24 mouse cellular contexts compared by ENCODE assay signal in genomic region chr7:130602804-130603203, GRCm38 (mm10). TPM values are rescaled to one million over a fixed set of nuclear protein-coding genes. Genes with fewer than 3 reads are reported as not detected.
DNase-seq lines count a peak whose midpoint lies in the region; ATAC-seq and TF ChIP-seq lines count a peak whose summit lies in the region.
"Had no signal": no experiment of that assay in that cellular context is flagged by ENCODE, and none has a peak within 500 bp of the region (broad histone marks: within the 10 kb centered on the region; RNA-seq: fewer than 3 reads in every experiment).

No protein-coding gene starts in this region.

- peak overlapping the region; percentile 12; the same call in 1 of the 2 replicates for H3K27ac ChIP-seq in gastrocnemius, adult 2 months
- H3K27ac ChIP-seq in intestine, embryonic 16.5 days (ENCODE audit: low read length), result no peak overlapping the region
- no peak overlapping the region for H3K27ac ChIP-seq in intestine, embryonic 15.5 days
- H3K27ac ChIP-seq in kidney, adult 2 months (ENCODE audit: insufficient read depth, low read depth, low read length), result peak overlapping the region; percentile 6; the same call in 1 of the 2 replicates
- no peak overlapping the region for H3K27ac ChIP-seq in kidney, embryonic 15.5 days
- H3K27ac ChIP-seq in midbrain, embryonic 11.5 days (ENCODE audit: low read depth, low read length), result no peak overlapping the region
- H3K27ac ChIP-seq in midbrain, embryonic 14.5 days (replicated peaks; ENCODE audit: low read depth, low read length), result no peak overlapping the region
- H3K27ac ChIP-seq: embryonic facial prominence, embryonic 10.5 days; embryonic facial prominence, embryonic 12.5 days; forebrain, embryonic 13.5 days had no signal

- H3K36me3 ChIP-seq in intestine, embryonic 16.5 days (ENCODE audit: control insufficient read depth, insufficient read depth, low read length), result no peaks in the 10 kb centered on the region
- H3K36me3 ChIP-seq in intestine, embryonic 15.5 days, result no peaks in the 10 kb centered on the region
- H3K36me3 ChIP-seq in kidney, adult 2 months (ENCODE audit: control insufficient read depth, insufficient read depth, low read length), result no peaks in the 10 kb centered on the region; the same call in 1 of the 2 replicates
- no peaks in the 10 kb centered on the region for H3K36me3 ChIP-seq in kidney, embryonic 15.5 days
- H3K36me3 ChIP-seq in midbrain, embryonic 11.5 days (ENCODE audit: control insufficient read depth, insufficient read depth, low read length), result no peaks in the 10 kb centered on the region
- H3K36me3 ChIP-seq in midbrain, embryonic 14.5 days (ENCODE audit: control insufficient read depth, insufficient read depth, low read length), result no peaks in the 10 kb centered on the region
- H3K36me3 ChIP-seq: embryonic facial prominence, embryonic 10.5 days; embryonic facial prominence, embryonic 12.5 days; G1E had no signal

- 0 out of 2 replicates have a peak, but pooled peaks have one; percentile 36 for ATAC-seq in intestine, embryonic 16.5 days
- no peak for ATAC-seq in intestine, embryonic 15.5 days
- ATAC-seq in kidney, embryonic 15.5 days (replicated peaks; ENCODE audit: low FRiP score), result no peak
- ATAC-seq in midbrain, embryonic 11.5 days (ENCODE audit: low FRiP score), result no peak
- no peak for ATAC-seq in midbrain, embryonic 14.5 days (ENCODE audit: low FRiP score, low TSS enrichment)
- ATAC-seq: activated CD4-positive, CD25-positive, alpha-beta regulatory T cell, adult 4 months; CD4-positive, CD25-positive, alpha-beta regulatory T cell, adult 4 months; forebrain, embryonic 13.5 days; Patski had no signal

- WGBS in intestine, embryonic 16.5 days, result 74% methylated on average over 1 of the region's 1 CpGs
- 81% methylated on average over 1 of the region's 1 CpGs for WGBS in intestine, embryonic 15.5 days
- WGBS in kidney, adult 2 months, result 84% methylated on average over 1 of the region's 1 CpGs
- WGBS in kidney, embryonic 15.5 days, result 63% methylated on average over 1 of the region's 1 CpGs
- 81% methylated on average over 1 of the region's 1 CpGs for WGBS in midbrain, embryonic 11.5 days
- WGBS in midbrain, embryonic 14.5 days, result 89% methylated on average over 1 of the region's 1 CpGs

- H3K9me3 ChIP-seq in intestine, embryonic 16.5 days (ENCODE audit: control insufficient read depth, low read length), result no peaks in the 10 kb centered on the region
- H3K9me3 ChIP-seq in intestine, embryonic 15.5 days, result no peaks in the 10 kb centered on the region
- no peaks in the 10 kb centered on the region for H3K9me3 ChIP-seq in kidney, embryonic 15.5 days (replicated peaks)
- H3K9me3 ChIP-seq in midbrain, embryonic 11.5 days (ENCODE audit: control insufficient read depth, low read length), result no peaks in the 10 kb centered on the region
- H3K9me3 ChIP-seq in midbrain, embryonic 14.5 days (ENCODE audit: control insufficient read depth, low read length), result no peaks in the 10 kb centered on the region
- H3K9me3 ChIP-seq: embryonic facial prominence, embryonic 10.5 days; embryonic facial prominence, embryonic 12.5 days; forebrain, embryonic 13.5 days had no signal

- no peaks in the 10 kb centered on the region for H3K4me1 ChIP-seq in intestine, embryonic 16.5 days (ENCODE audit: control insufficient read depth, insufficient read depth, low read length)
- no peaks in the 10 kb centered on the region for H3K4me1 ChIP-seq in intestine, embryonic 15.5 days (replicated peaks)
- H3K4me1 ChIP-seq in kidney, adult 2 months (ENCODE audit: control insufficient read depth, insufficient read depth, low read length), result peaks cover 34% of the 10 kb centered on the region
- H3K4me1 ChIP-seq in kidney, embryonic 15.5 days, result peaks cover 4% of the 10 kb centered on the region; the same call in 1 of the 2 replicates
- H3K4me1 ChIP-seq in midbrain, embryonic 11.5 days (ENCODE audit: control insufficient read depth, insufficient read depth, low read length), result no peaks in the 10 kb centered on the region
- H3K4me1 ChIP-seq in midbrain, embryonic 14.5 days (ENCODE audit: control insufficient read depth, insufficient read depth, low read length), result peaks cover 3% of the 10 kb centered on the region; the same call in 1 of the 2 replicates
- H3K4me1 ChIP-seq: embryonic facial prominence, embryonic 12.5 days had no signal

- intact Hi-C loops in gastrocnemius, adult 2 months (cut with DNase I), result loop anchor here (10.0 kb wide), 1 partner anchor 68 kb away; no protein-coding TSS in a partner anchor

- TF ChIP-seq POLR2A in kidney, adult 2 months (IDR thresholded peaks at IDR 0.05; ENCODE audit: low read depth, low read length), result no peak

- no peak overlapping the region for H3K9ac ChIP-seq in intestine, embryonic 16.5 days (ENCODE audit: low read depth, low read length)
- H3K9ac ChIP-seq in intestine, embryonic 15.5 days, result no peak overlapping the region
- no peak overlapping the region for H3K9ac ChIP-seq in kidney, embryonic 15.5 days
- H3K9ac ChIP-seq in midbrain, embryonic 11.5 days (ENCODE audit: low read length), result no peak overlapping the region
- no peak overlapping the region for H3K9ac ChIP-seq in midbrain, embryonic 14.5 days (replicated peaks; ENCODE audit: low read length)
- H3K9ac ChIP-seq: embryonic facial prominence, embryonic 12.5 days; forebrain, embryonic 13.5 days had no signal

- H3K4me2 ChIP-seq in intestine, embryonic 16.5 days (ENCODE audit: low read depth, low read length), result no peak overlapping the region
- H3K4me2 ChIP-seq in intestine, embryonic 15.5 days (replicated peaks), result no peak overlapping the region
- no peak overlapping the region for H3K4me2 ChIP-seq in kidney, embryonic 15.5 days
- no peak overlapping the region for H3K4me2 ChIP-seq in midbrain, embryonic 11.5 days
- no peak overlapping the region for H3K4me2 ChIP-seq in midbrain, embryonic 14.5 days (ENCODE audit: low read length)
- H3K4me2 ChIP-seq: embryonic facial prominence, embryonic 12.5 days; forebrain, embryonic 13.5 days had no signal

- H3K27me3 ChIP-seq in intestine, embryonic 16.5 days (replicated peaks; ENCODE audit: control insufficient read depth, insufficient read depth, low read length), result no peaks in the 10 kb centered on the region
- no peaks in the 10 kb centered on the region for H3K27me3 ChIP-seq in intestine, embryonic 15.5 days (replicated peaks)
- H3K27me3 ChIP-seq in kidney, adult 2 months (replicated peaks; ENCODE audit: control insufficient read depth, insufficient read depth, low read length), result no peaks in the 10 kb centered on the region
- no peaks in the 10 kb centered on the region for H3K27me3 ChIP-seq in kidney, embryonic 15.5 days
- H3K27me3 ChIP-seq in midbrain, embryonic 11.5 days (ENCODE audit: control insufficient read depth, insufficient read depth, low read length), result no peaks in the 10 kb centered on the region
- no peaks in the 10 kb centered on the region for H3K27me3 ChIP-seq in midbrain, embryonic 14.5 days (ENCODE audit: control insufficient read depth, insufficient read depth, low read length)
- H3K27me3 ChIP-seq: embryonic facial prominence, embryonic 12.5 days; forebrain, embryonic 13.5 days; Patski had no signal

- no peak overlapping the region for H3K4me3 ChIP-seq in gastrocnemius, adult 2 months
- H3K4me3 ChIP-seq in intestine, embryonic 16.5 days (ENCODE audit: low read length), result no peak overlapping the region
- no peak overlapping the region for H3K4me3 ChIP-seq in intestine, embryonic 15.5 days (replicated peaks)
- H3K4me3 ChIP-seq in kidney, adult 2 months (ENCODE audit: insufficient read depth, low read depth, low read length), result no peak overlapping the region
- H3K4me3 ChIP-seq in kidney, embryonic 15.5 days (replicated peaks), result no peak overlapping the region
- no peak overlapping the region for H3K4me3 ChIP-seq in midbrain, embryonic 11.5 days (ENCODE audit: low read depth, low read length)
- no peak overlapping the region for H3K4me3 ChIP-seq in midbrain, embryonic 14.5 days (replicated peaks; ENCODE audit: low read depth, low read length)
- H3K4me3 ChIP-seq: embryonic facial prominence, embryonic 10.5 days; embryonic facial prominence, embryonic 12.5 days; forebrain, embryonic 13.5 days had no signal

- DNase-seq in gastrocnemius, adult 2 months, result no peak
- no peak for DNase-seq in gastrocnemius, adult 8-10 months (ENCODE audit: low spot score in 2 of 2)
- peak; percentile 50 for DNase-seq in kidney, adult 2 months
- DNase-seq in midbrain, embryonic 11.5 days (ENCODE audit: low spot score, missing footprints), result peak; percentile 61
- DNase-seq in midbrain, embryonic 14.5 days, result no peak
- DNase-seq: adrenal gland, adult 8-10 months; adrenal gland, postnatal 14 days; adrenal gland, postnatal 36 days; B cell, adult 2 months; cerebellum, adult 11-12 months; cerebellum, adult 2 months; cerebellum, adult 9-10 months; cerebellum, postnatal 10 days; cerebellum, postnatal 25 days had no signal

- no peak for TF ChIP-seq CTCF in gastrocnemius, adult 2 months (IDR thresholded peaks at IDR 0.05)
- no peak for TF ChIP-seq CTCF in kidney, adult 2 months (conservative IDR thresholded peaks at IDR 0.05; ENCODE audit: insufficient read depth, insufficient read length, low read depth, low read length)

RNA-seq across cellular contexts. Expression of gene Tacc2, which starts 25.6 kb away (rescaled TPM):
- 100 to 1,000 TPM; 515 to 576 TPM for total RNA-seq in gastrocnemius, adult 2 months (2021)
- 100 to 1,000 TPM; 458 to 672 (median 534) TPM for total RNA-seq in gastrocnemius, adult 8-10 months (2022)
- 27.4 and 30.0 TPM in 2 replicates for polyA plus RNA-seq in intestine, embryonic 16.5 days (2015; fragmentation: Nextera tagmentation; extraction: Ambion mirVana)
- 27.2 and 27.8 TPM in 2 replicates for polyA plus RNA-seq in intestine, embryonic 15.5 days (2015; fragmentation: Nextera tagmentation; extraction: Ambion mirVana)
- 72.2 and 78.4 TPM in 2 replicates for polyA plus RNA-seq in kidney, adult 2 months (2012; rRNA removed)
- 31.4 and 35.9 TPM in 2 replicates for polyA plus RNA-seq in kidney, embryonic 15.5 days (2015; fragmentation: Nextera tagmentation; extraction: Ambion mirVana)
- 45.8 and 47.3 TPM in 2 replicates for polyA plus RNA-seq in midbrain, embryonic 11.5 days (2014; fragmentation: Nextera tagmentation; extraction: Ambion mirVana)
- 50.8 and 72.4 TPM in 2 replicates for polyA plus RNA-seq in midbrain, embryonic 14.5 days (2014; fragmentation: Nextera tagmentation; extraction: Ambion mirVana)
- polyA plus RNA-seq: G1E had no signal

RNA-seq across cellular contexts. Expression of gene Nsmce4a, which starts 29.9 kb away (rescaled TPM):
- total RNA-seq in gastrocnemius, adult 2 months (2021), result 10 to 100 TPM; 28.6 to 33.8 TPM
- total RNA-seq in gastrocnemius, adult 8-10 months (2022), result 10 to 100 TPM; 29.8 to 34.9 (median 31.1) TPM
- 86.1 and 108 TPM in 2 replicates for polyA plus RNA-seq in intestine, embryonic 16.5 days (2015; fragmentation: Nextera tagmentation; extraction: Ambion mirVana)
- polyA plus RNA-seq in intestine, embryonic 15.5 days (2015; fragmentation: Nextera tagmentation; extraction: Ambion mirVana), result 138 and 146 TPM in 2 replicates
- 39.8 and 44.4 TPM in 2 replicates for polyA plus RNA-seq in kidney, adult 2 months (2012; rRNA removed)
- polyA plus RNA-seq in kidney, embryonic 15.5 days (2015; fragmentation: Nextera tagmentation; extraction: Ambion mirVana), result 170 TPM in 2 replicates
- polyA plus RNA-seq in midbrain, embryonic 11.5 days (2014; fragmentation: Nextera tagmentation; extraction: Ambion mirVana), result 223 and 239 TPM in 2 replicates
- 99.1 and 114 TPM in 2 replicates for polyA plus RNA-seq in midbrain, embryonic 14.5 days (2014; fragmentation: Nextera tagmentation; extraction: Ambion mirVana)

Comparison
In these comparisons a context has a peak if more than half of its experiments do, and no peak if none do; other contexts are left out.
1. DNase-seq: peak in kidney, adult 2 months (single experiment) and midbrain, embryonic 11.5 days (single experiment); none in gastrocnemius, adult 2 months (single experiment), gastrocnemius, adult 8-10 months (0 of 2) and midbrain, embryonic 14.5 days (single experiment).
2. H3K27ac ChIP-seq: peak in gastrocnemius, adult 2 months (single experiment) and kidney, adult 2 months (single experiment); none in intestine, embryonic 16.5 days (single experiment), intestine, embryonic 15.5 days (single experiment), kidney, embryonic 15.5 days (single experiment), midbrain, embryonic 11.5 days (single experiment) and midbrain, embryonic 14.5 days (single experiment).